Mouse (Mus musculus): Measurements from ENCODE around the gene Ndufs7.
A peak's percentile ranks its signal among the peaks of the same experiment; 100 is the strongest.

The Ndufs7 gene

DNA sequence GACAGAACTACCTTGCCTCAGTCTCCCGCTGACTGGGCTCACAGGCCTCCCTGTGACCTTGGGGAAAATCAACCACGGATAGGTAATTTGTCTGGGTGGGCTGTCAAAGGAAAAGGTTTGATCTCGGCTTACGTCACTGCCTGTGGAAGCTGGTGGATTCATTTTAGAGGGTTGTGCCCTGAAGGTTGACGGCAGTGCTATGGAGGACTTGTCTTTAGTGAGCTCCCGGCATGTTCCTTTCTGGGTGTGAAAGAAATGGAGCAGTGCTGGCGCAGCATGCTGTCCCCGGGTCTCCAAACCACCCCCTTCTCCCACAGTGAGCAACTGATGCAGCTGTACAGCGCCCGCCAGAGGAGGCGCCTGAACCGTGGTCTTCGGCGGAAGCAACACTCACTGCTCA, 44.4 kb downstream of the Ndufs7 start:
- DNase-seq (ENCODE audit: low read depth), result peak; percentile 61

DNA sequence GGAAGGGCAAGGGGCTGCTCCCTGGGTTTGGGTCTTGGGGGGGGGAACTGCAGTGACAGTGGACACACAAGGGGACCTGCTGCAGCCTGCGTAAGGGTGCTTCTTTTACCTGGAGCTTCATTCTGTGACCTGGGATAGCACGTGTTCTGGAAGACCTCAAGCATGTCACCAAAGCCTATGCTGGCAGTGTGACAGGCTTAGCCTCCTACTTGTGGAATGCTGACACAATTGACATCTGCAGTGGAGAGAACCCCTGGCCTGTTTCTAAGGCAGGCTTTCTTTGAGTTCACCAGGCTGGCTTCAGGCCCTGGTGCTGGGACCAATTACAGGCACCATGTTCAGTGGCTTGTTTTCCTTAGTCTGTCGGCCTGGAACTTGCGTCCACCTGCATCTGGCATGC, 45.4 kb downstream of the Ndufs7 start:
- no peak for DNase-seq (ENCODE audit: low read depth)

GRCm38 (mm10) chr10:80294788-80295303, 45.9 kb downstream of the Ndufs7 start:
- DNase-seq (ENCODE audit: low read depth), result no peak

GRCm38 (mm10) chr10:80295618-80296425, 46.9 kb downstream of the Ndufs7 start, which contains the start of gene Apc2:
Gene Apc2 (plus strand): TSS chr10:80295977.
- DNase-seq (ENCODE audit: low read depth), result peak; percentile 87

- no peak for DNase-seq (ENCODE audit: low read depth)
Observed at GRCm38 (mm10) chr10:80296824-80297223, 47.9 kb downstream of the Ndufs7 start.

DNA sequence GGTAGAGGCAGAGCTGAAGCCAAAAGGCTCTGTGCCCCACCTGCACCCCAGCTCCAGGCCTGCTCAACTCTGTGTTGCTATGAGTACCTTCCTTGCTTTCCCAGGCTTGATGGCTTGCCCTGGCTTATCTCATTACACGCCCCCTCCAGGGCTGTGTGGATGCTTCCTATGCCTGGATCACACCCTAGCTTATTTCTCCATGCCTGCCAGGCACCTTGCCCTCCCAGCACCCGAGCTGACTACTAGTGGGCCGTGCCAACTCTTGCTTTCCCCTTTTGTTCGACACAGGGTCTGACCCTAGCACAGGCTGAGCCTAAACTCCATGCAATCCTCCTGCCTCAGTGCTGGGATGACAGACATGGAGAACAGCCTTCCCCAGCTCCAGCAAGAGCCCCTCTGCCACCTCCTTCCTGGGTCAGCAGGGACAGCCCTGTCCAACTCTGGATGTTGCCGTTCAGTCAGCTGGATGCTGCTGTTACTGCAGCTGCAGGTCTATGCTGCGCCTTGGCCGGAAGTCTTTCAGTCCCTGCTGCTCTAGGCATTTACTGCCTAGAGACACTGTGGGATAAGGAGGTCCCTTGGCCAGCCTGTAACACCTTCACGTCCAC, 48.7 kb downstream of the Ndufs7 start:
- no peak for DNase-seq (ENCODE audit: low read depth)

GRCm38 (mm10) chr10:80298571-80299281, 49.8 kb downstream of the Ndufs7 start:
- no peak for DNase-seq (ENCODE audit: low read depth)

GRCm38 (mm10) chr10:80299301-80299700, 50.4 kb downstream of the Ndufs7 start:
- no peak for DNase-seq (ENCODE audit: low read depth)

DNA sequence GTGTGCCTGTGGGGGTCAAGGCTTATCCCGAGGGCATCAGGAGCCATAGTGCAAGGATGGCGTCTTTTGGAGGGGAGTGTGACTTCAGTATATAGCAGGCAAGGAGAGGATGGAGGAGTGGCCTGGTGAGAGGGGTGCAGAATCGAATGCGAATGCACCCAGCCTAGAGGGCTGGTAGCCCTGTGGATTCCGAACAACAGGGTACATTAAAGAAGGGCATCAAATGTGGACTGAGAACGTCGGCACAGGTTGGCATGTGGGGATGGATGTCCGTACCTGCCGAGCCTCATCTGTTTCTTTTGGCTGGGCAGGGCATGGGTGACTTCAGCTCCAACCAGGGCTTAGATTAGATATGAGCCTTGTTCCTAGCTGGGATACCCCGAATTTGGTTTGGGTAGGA, 50.9 kb downstream of the Ndufs7 start:
- no peak for DNase-seq (ENCODE audit: low read depth)

GRCm38 (mm10) chr10:80300672-80301181, 51.8 kb downstream of the Ndufs7 start:
- no peak for DNase-seq (ENCODE audit: low read depth)

GRCm38 (mm10) chr10:80301256-80302081, 52.5 kb downstream of the Ndufs7 start:
- no peak for DNase-seq (ENCODE audit: low read depth)

GRCm38 (mm10) chr10:80302082-80302355, 53.1 kb downstream of the Ndufs7 start:
- no peak for DNase-seq (ENCODE audit: low read depth)

DNA sequence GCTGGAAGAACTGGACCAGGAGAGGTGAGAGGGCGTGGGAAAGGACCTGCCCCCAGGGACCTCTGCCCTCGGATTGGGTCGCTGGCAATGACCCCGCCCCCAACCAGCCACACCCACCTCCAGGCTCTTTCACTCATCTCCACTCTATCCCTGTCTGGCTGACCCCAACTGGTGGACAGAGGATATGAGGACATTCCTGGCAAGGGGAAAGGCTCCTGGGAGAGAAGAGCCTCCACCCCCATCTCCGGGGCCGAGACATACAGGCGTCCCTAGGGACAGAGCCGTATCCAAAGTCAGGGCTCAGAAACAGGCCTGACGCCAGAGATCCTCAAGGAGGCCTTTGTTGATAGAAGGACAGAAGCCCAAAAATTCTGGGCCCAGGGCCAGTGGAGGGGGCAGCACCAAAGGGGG, 53.6 kb downstream of the Ndufs7 start:
- DNase-seq (ENCODE audit: low read depth), result no peak

GRCm38 (mm10) chr10:80304458-80304857, 55.5 kb downstream of the Ndufs7 start:
- DNase-seq (ENCODE audit: low read depth), result no peak

GRCm38 (mm10) chr10:80304862-80305261, 55.9 kb downstream of the Ndufs7 start:
- peak; percentile 86 for DNase-seq (ENCODE audit: low read depth)

Data from induced T-regulatory cell, adult 2 months (primary cell).